ENCODE assay signal across 15 mouse cellular contexts in genomic region chr2:172990161-172990560, GRCm38 (mm10). TPM values are rescaled to one million over a fixed set of nuclear protein-coding genes. Genes with fewer than 3 reads are reported as not detected.
"Had no signal": no experiment of that assay in that cellular context is flagged by ENCODE, and none has a peak within 500 bp of the region (broad histone marks: within the 10 kb centered on the region; RNA-seq: fewer than 3 reads in every experiment).

No protein-coding gene starts in this region.

- DNase-seq: liver, postnatal 0 days; lung, adult 2 months; lung, postnatal 14 days; lung, postnatal 36 days; retina, postnatal 1 day; right cerebral cortex, adult 18-20 months; right cerebral cortex, postnatal 25 days; right cerebral cortex, postnatal 4 days; spleen, adult 18-20 months; thymus, adult 2 months; thymus, postnatal 25 days; thymus, postnatal 4 days had no signal

RNA-seq across cellular contexts. Expression of gene Spo11, which starts 12.7 kb away (rescaled TPM):
- total RNA-seq: megakaryocyte progenitor cell, adult 5-6 weeks had no signal
- polyA plus RNA-seq: lung, postnatal 0 days; macrophage had no signal

RNA-seq across cellular contexts. Expression of gene Bmp7, which starts 50.0 kb away (rescaled TPM):
- total RNA-seq: megakaryocyte progenitor cell, adult 5-6 weeks had no signal
